9 mouse cellular contexts compared by ENCODE assay signal in genomic region chr11:49818869-49819566, GRCm38 (mm10). TPM values are rescaled to one million over a fixed set of nuclear protein-coding genes. Genes with fewer than 3 reads are reported as not detected.
A peak's percentile ranks its signal among the peaks of the same experiment; 100 is the strongest.
DNase-seq lines count a peak whose midpoint lies in the region; ATAC-seq and TF ChIP-seq lines count a peak whose summit lies in the region.
"Had no signal": no experiment of that assay in that cellular context is flagged by ENCODE, and none has a peak within 500 bp of the region (broad histone marks: within the 10 kb centered on the region; RNA-seq: fewer than 3 reads in every experiment).

No protein-coding gene starts in this region.

- 87% methylated on average over 15 of the region's 15 CpGs for WGBS in intestine, postnatal 0 days
- WGBS in intestine, embryonic 15.5 days = 91% methylated on average over 15 of the region's 15 CpGs
- WGBS in forebrain, postnatal 0 days = 51% methylated on average over 15 of the region's 15 CpGs
- 90% methylated on average over 15 of the region's 15 CpGs for WGBS in heart, embryonic 10.5 days

- no peak overlapping the region for H3K4me3 ChIP-seq in intestine, postnatal 0 days (ENCODE audit: low read depth, low read length)
- H3K4me3 ChIP-seq in intestine, embryonic 15.5 days (replicated peaks) = no peak overlapping the region
- no peak overlapping the region for H3K4me3 ChIP-seq in forebrain, postnatal 0 days (ENCODE audit: low read depth, low read length)
- H3K4me3 ChIP-seq in heart, embryonic 10.5 days = no peak overlapping the region

- H3K9ac ChIP-seq in intestine, postnatal 0 days (ENCODE audit: low read depth, low read length) = no peak overlapping the region
- no peak overlapping the region for H3K9ac ChIP-seq in intestine, embryonic 15.5 days
- 0 out of 2 replicates have a peak overlapping the region, but pooled peaks have one; percentile 10 for H3K9ac ChIP-seq in forebrain, postnatal 0 days

- 0 out of 2 replicates have a peak, but pooled peaks have one; percentile 10 for TF ChIP-seq CTCF in intestine, postnatal 0 days (IDR thresholded peaks at IDR 0.05; ENCODE audit: low read depth)
- TF ChIP-seq CTCF in forebrain, postnatal 0 days (IDR thresholded peaks at IDR 0.05; ENCODE audit: low read depth) = peak; percentile 45

- no peak overlapping the region for H3K4me2 ChIP-seq in intestine, postnatal 0 days (replicated peaks; ENCODE audit: low read depth)
- H3K4me2 ChIP-seq in intestine, embryonic 15.5 days (replicated peaks) = no peak overlapping the region
- H3K4me2 ChIP-seq in forebrain, postnatal 0 days (ENCODE audit: low read depth) = peak overlapping the region; percentile 26

- no peaks in the 10 kb centered on the region for H3K27me3 ChIP-seq in intestine, postnatal 0 days (replicated peaks; ENCODE audit: control insufficient read depth, insufficient read depth, low read length)
- H3K27me3 ChIP-seq in intestine, embryonic 15.5 days (replicated peaks) = no peaks in the 10 kb centered on the region
- H3K27me3 ChIP-seq in forebrain, postnatal 0 days (ENCODE audit: insufficient read depth, low read length) = no peaks in the 10 kb centered on the region
- no peaks in the 10 kb centered on the region for H3K27me3 ChIP-seq in heart, embryonic 10.5 days (ENCODE audit: insufficient read depth, poor library complexity, severe bottlenecking)

- H3K27ac ChIP-seq in intestine, postnatal 0 days (ENCODE audit: low read depth, low read length) = no peak overlapping the region
- H3K27ac ChIP-seq in intestine, embryonic 15.5 days = no peak overlapping the region
- H3K27ac ChIP-seq in forebrain, postnatal 0 days (ENCODE audit: low read depth, low read length) = peak overlapping the region; percentile 72
- no peak overlapping the region for H3K27ac ChIP-seq in heart, embryonic 10.5 days

- H3K4me1 ChIP-seq in intestine, postnatal 0 days (replicated peaks; ENCODE audit: control insufficient read depth, insufficient read depth, low read length) = no peaks in the 10 kb centered on the region
- H3K4me1 ChIP-seq in intestine, embryonic 15.5 days (replicated peaks) = no peaks in the 10 kb centered on the region
- H3K4me1 ChIP-seq in forebrain, postnatal 0 days (ENCODE audit: insufficient read depth) = 0 out of 2 replicates have a peak, but pooled peaks cover 11% of the 10 kb centered on the region
- no peaks in the 10 kb centered on the region for H3K4me1 ChIP-seq in heart, embryonic 10.5 days

- H3K36me3 ChIP-seq in intestine, postnatal 0 days (ENCODE audit: control insufficient read depth, insufficient read depth) = no peaks in the 10 kb centered on the region
- no peaks in the 10 kb centered on the region for H3K36me3 ChIP-seq in intestine, embryonic 15.5 days
- peaks cover 18% of the 10 kb centered on the region for H3K36me3 ChIP-seq in forebrain, postnatal 0 days (ENCODE audit: insufficient read depth)
- H3K36me3 ChIP-seq in heart, embryonic 10.5 days = peaks cover 34% of the 10 kb centered on the region

- peak; percentile 82 for DNase-seq in forebrain, postnatal 0 days
- DNase-seq in layer of hippocampus, postnatal 14 days (ENCODE audit: low spot score in 2 of 2) = peak; percentile 34 to 67
- peak; percentile 79 for DNase-seq in right cerebral cortex, postnatal 25 days
- no peak for DNase-seq in gastrocnemius, postnatal 4 days (ENCODE audit: low spot score in 2 of 2)
- DNase-seq in heart, embryonic 10.5 days (ENCODE audit: low spot score) = no peak
- no peak for DNase-seq in heart, adult 8-10 months (ENCODE audit: low spot score)

- no peaks in the 10 kb centered on the region for H3K9me3 ChIP-seq in intestine, postnatal 0 days (ENCODE audit: control insufficient read depth)
- H3K9me3 ChIP-seq in intestine, embryonic 15.5 days = no peaks in the 10 kb centered on the region
- H3K9me3 ChIP-seq in forebrain, postnatal 0 days (ENCODE audit: low read length) = no peaks in the 10 kb centered on the region
- H3K9me3 ChIP-seq in heart, embryonic 10.5 days = no peaks in the 10 kb centered on the region

- no peak for ATAC-seq in intestine, postnatal 0 days
- no peak for ATAC-seq in intestine, embryonic 15.5 days
- peak; percentile 87 for ATAC-seq in forebrain, postnatal 0 days
- ATAC-seq: intestine, embryonic 16.5 days had no signal

RNA-seq across cellular contexts. Expression of gene Gfpt2, which starts 25.0 kb away (rescaled TPM):
- polyA plus RNA-seq in intestine, postnatal 0 days (2015; fragmentation: Nextera tagmentation; extraction: Ambion mirVana) = 1.7 and 2.8 TPM in 2 replicates
- 6.5 and 6.7 TPM in 2 replicates for polyA plus RNA-seq in intestine, embryonic 15.5 days (2015; fragmentation: Nextera tagmentation; extraction: Ambion mirVana)
- total RNA-seq in forebrain, postnatal 0 days (2014; rRNA removed) = 5.0 and 5.5 TPM in 2 replicates
- 6.5 and 7.4 TPM in 2 replicates for polyA plus RNA-seq in forebrain, postnatal 0 days (2015; fragmentation: Nextera tagmentation; extraction: Ambion mirVana)
- 1 to 10 TPM; 6.6 to 7.9 TPM for total RNA-seq in layer of hippocampus, postnatal 14 days (2021)
- 10 to 100 TPM; 14.5 to 18.0 TPM for total RNA-seq in gastrocnemius, postnatal 4 days (2021)
- 21.3 and 24.5 TPM in 2 replicates for polyA plus RNA-seq in heart, embryonic 10.5 days (2016; fragmentation: Nextera tagmentation; extraction: Ambion mirVana)
- 10 to 100 TPM in 1 of 4 experiments, 1 to 10 TPM in 3; 6.6 to 12.9 (median 8.8) TPM for total RNA-seq in heart, adult 8-10 months (2022)

RNA-seq across cellular contexts. Expression of gene Mapk9, which starts 27.5 kb away (rescaled TPM):
- 21.7 and 22.0 TPM in 2 replicates for polyA plus RNA-seq in intestine, postnatal 0 days (2015; fragmentation: Nextera tagmentation; extraction: Ambion mirVana)
- 29.9 and 32.1 TPM in 2 replicates for polyA plus RNA-seq in intestine, embryonic 15.5 days (2015; fragmentation: Nextera tagmentation; extraction: Ambion mirVana)
- 92.3 and 123 TPM in 2 replicates for total RNA-seq in forebrain, postnatal 0 days (2014; rRNA removed)
- 41.5 and 55.6 TPM in 2 replicates for polyA plus RNA-seq in forebrain, postnatal 0 days (2015; fragmentation: Nextera tagmentation; extraction: Ambion mirVana)
- total RNA-seq in layer of hippocampus, postnatal 14 days (2021) = 100 to 1,000 TPM; 150 to 162 TPM
- 10 to 100 TPM; 44.6 to 50.8 TPM for total RNA-seq in gastrocnemius, postnatal 4 days (2021)
- 30.2 and 31.5 TPM in 2 replicates for polyA plus RNA-seq in heart, embryonic 10.5 days (2016; fragmentation: Nextera tagmentation; extraction: Ambion mirVana)
- 10 to 100 TPM; 42.8 to 47.4 (median 43.5) TPM for total RNA-seq in heart, adult 8-10 months (2022)

Comparison
In these comparisons a context has a peak if more than half of its experiments do, and no peak if none do; other contexts are left out.
1. DNase-seq: peak in forebrain, postnatal 0 days (single experiment), layer of hippocampus, postnatal 14 days (2 of 2) and right cerebral cortex, postnatal 25 days (single experiment); none in gastrocnemius, postnatal 4 days (0 of 2), heart, embryonic 10.5 days (single experiment) and heart, adult 8-10 months (single experiment).